ENCODE assay signal across 8 mouse cellular contexts in the genomic region with DNA sequence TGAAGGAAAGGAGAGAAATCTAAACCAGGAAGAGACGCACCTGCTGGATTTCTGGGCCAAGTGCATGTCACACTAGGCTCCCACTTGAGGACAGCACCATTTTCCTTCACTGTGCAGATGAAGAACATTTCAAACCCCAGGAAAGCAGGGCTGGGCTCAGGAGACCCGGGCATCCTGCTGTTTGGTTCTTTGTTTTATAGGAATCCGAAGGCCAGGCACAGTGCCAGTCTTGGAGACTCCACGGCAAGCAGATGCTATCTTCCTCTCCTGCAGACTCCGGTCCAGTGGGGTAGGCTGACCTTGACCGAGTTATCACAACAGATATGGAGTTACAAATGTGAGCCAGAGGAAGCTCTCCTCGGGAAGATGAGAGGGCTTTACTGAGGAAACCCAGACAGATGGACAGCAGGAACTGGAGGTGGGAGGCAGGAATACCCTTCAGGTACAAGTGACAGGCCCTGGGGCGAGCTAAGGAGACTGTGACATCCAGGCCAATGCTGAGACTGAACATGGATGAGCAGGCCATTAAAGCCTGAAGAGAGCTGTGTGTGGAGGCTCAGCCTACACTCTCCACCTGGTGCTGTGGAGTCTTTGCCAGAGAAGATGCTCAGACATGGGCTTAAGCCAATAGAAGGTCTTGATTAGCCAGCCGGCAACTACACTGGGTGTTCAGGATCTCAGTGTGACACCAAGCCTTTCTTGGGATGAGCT.
A peak's percentile ranks its signal among the peaks of the same experiment; 100 is the strongest.
DNase-seq lines count a peak whose midpoint lies in the region; ATAC-seq and TF ChIP-seq lines count a peak whose summit lies in the region.

No protein-coding gene starts in this region.

- no peak overlapping the region for H3K4me2 ChIP-seq in hindbrain, embryonic 11.5 days (replicated peaks; ENCODE audit: low read depth, low read length)
- no peak overlapping the region for H3K4me2 ChIP-seq in midbrain, embryonic 13.5 days (replicated peaks)
- H3K4me2 ChIP-seq in intestine, postnatal 0 days (replicated peaks; ENCODE audit: low read depth) = no peak overlapping the region

- WGBS in hindbrain, embryonic 10.5 days = 77% methylated on average over 9 of the region's 9 CpGs
- 81% methylated on average over 9 of the region's 9 CpGs for WGBS in hindbrain, embryonic 11.5 days
- 63% methylated on average over 9 of the region's 9 CpGs for WGBS in midbrain, embryonic 13.5 days
- 56% methylated on average over 9 of the region's 9 CpGs for WGBS in intestine, postnatal 0 days

- no peak overlapping the region for H3K9ac ChIP-seq in hindbrain, embryonic 11.5 days (ENCODE audit: low read depth, low read length)
- no peak overlapping the region for H3K9ac ChIP-seq in midbrain, embryonic 13.5 days (replicated peaks)
- H3K9ac ChIP-seq in intestine, postnatal 0 days (ENCODE audit: low read depth, low read length) = no peak overlapping the region

- H3K27me3 ChIP-seq in hindbrain, embryonic 10.5 days (ENCODE audit: insufficient read depth, poor library complexity, severe bottlenecking) = 0 out of 2 replicates have a peak, but pooled peaks cover 5% of the 10 kb centered on the region
- no peaks in the 10 kb centered on the region for H3K27me3 ChIP-seq in hindbrain, embryonic 11.5 days (ENCODE audit: control insufficient read depth, insufficient read depth, low read length)
- H3K27me3 ChIP-seq in midbrain, embryonic 13.5 days = no peaks in the 10 kb centered on the region
- H3K27me3 ChIP-seq in intestine, postnatal 0 days (replicated peaks; ENCODE audit: control insufficient read depth, insufficient read depth, low read length) = no peaks in the 10 kb centered on the region

- DNase-seq in hindbrain, embryonic 10.5 days (ENCODE audit: low spot score) = no peak
- no peak for DNase-seq in hindbrain, embryonic 11.5 days (ENCODE audit: low spot score)
- peak; percentile 21 for DNase-seq in ZHBTc4 (ENCODE audit: low read depth, low spot score)
- peak; percentile 18 to 57 for DNase-seq in cerebellum, postnatal 4 days (ENCODE audit: low spot score in 2 of 2)
- DNase-seq in embryo, embryonic 9.5 days (ENCODE audit: extremely low spot score) = no peak
- no peak for DNase-seq in thymus, postnatal 0 days (ENCODE audit: low spot score)

- peaks cover 51% of the 10 kb centered on the region for H3K4me1 ChIP-seq in hindbrain, embryonic 10.5 days (replicated peaks)
- 0 out of 2 replicates have a peak, but pooled peaks cover 4% of the 10 kb centered on the region for H3K4me1 ChIP-seq in hindbrain, embryonic 11.5 days (replicated peaks; ENCODE audit: control insufficient read depth, insufficient read depth, low read length)
- peaks cover 57% of the 10 kb centered on the region for H3K4me1 ChIP-seq in midbrain, embryonic 13.5 days (replicated peaks)
- no peaks in the 10 kb centered on the region for H3K4me1 ChIP-seq in intestine, postnatal 0 days (replicated peaks; ENCODE audit: control insufficient read depth, insufficient read depth, low read length)

- peak overlapping the region; percentile 16; the same call in 1 of the 2 replicates for H3K27ac ChIP-seq in hindbrain, embryonic 10.5 days
- no peak overlapping the region for H3K27ac ChIP-seq in hindbrain, embryonic 11.5 days (ENCODE audit: low read depth, low read length)
- H3K27ac ChIP-seq in midbrain, embryonic 13.5 days = peak overlapping the region; percentile 73
- no peak overlapping the region for H3K27ac ChIP-seq in intestine, postnatal 0 days (ENCODE audit: low read depth, low read length)

- no peak overlapping the region for H3K4me3 ChIP-seq in hindbrain, embryonic 10.5 days
- H3K4me3 ChIP-seq in hindbrain, embryonic 11.5 days (ENCODE audit: low read depth, low read length) = no peak overlapping the region
- H3K4me3 ChIP-seq in midbrain, embryonic 13.5 days (replicated peaks) = no peak overlapping the region
- H3K4me3 ChIP-seq in intestine, postnatal 0 days (ENCODE audit: low read depth, low read length) = no peak overlapping the region

- H3K9me3 ChIP-seq in hindbrain, embryonic 10.5 days = no peaks in the 10 kb centered on the region
- no peaks in the 10 kb centered on the region for H3K9me3 ChIP-seq in hindbrain, embryonic 11.5 days (ENCODE audit: control insufficient read depth, low read length)
- H3K9me3 ChIP-seq in midbrain, embryonic 13.5 days = no peaks in the 10 kb centered on the region
- no peaks in the 10 kb centered on the region for H3K9me3 ChIP-seq in intestine, postnatal 0 days (ENCODE audit: control insufficient read depth)

- no peaks in the 10 kb centered on the region for H3K36me3 ChIP-seq in hindbrain, embryonic 10.5 days
- no peaks in the 10 kb centered on the region for H3K36me3 ChIP-seq in hindbrain, embryonic 11.5 days (ENCODE audit: control insufficient read depth, insufficient read depth, low read length)
- no peaks in the 10 kb centered on the region for H3K36me3 ChIP-seq in midbrain, embryonic 13.5 days
- H3K36me3 ChIP-seq in intestine, postnatal 0 days (ENCODE audit: control insufficient read depth, insufficient read depth) = no peaks in the 10 kb centered on the region

- ATAC-seq in hindbrain, embryonic 11.5 days (ENCODE audit: low FRiP score) = no peak
- no peak for ATAC-seq in midbrain, embryonic 13.5 days
- no peak for ATAC-seq in intestine, postnatal 0 days

- no peak for TF ChIP-seq CTCF in intestine, postnatal 0 days (IDR thresholded peaks at IDR 0.05; ENCODE audit: low read depth)

Comparison
In these comparisons a context has a peak if more than half of its experiments do, and no peak if none do; other contexts are left out.
1. H3K27ac ChIP-seq: peak in hindbrain, embryonic 10.5 days (single experiment) and midbrain, embryonic 13.5 days (single experiment); none in hindbrain, embryonic 11.5 days (single experiment) and intestine, postnatal 0 days (single experiment).
2. DNase-seq: peak in ZHBTc4 (single experiment) and cerebellum, postnatal 4 days (2 of 2); none in hindbrain, embryonic 10.5 days (single experiment), hindbrain, embryonic 11.5 days (single experiment), embryo, embryonic 9.5 days (single experiment) and thymus, postnatal 0 days (single experiment).